Mouse (Mus musculus): ENCODE results near the gene Ash1l. TPM values are rescaled to one million over a fixed set of nuclear protein-coding genes. Genes with fewer than 3 reads are reported as not detected.
A peak's percentile ranks its signal among the peaks of the same experiment; 100 is the strongest.
"Not testable (repeated sequence)": the region's sequence is repeated elsewhere in the genome, so short reads cannot be mapped to it uniquely, and the experiment has no call there.

The Ash1l gene
- total and polyA plus RNA-seq, 3 experiments = 9.6 to 22.2 (median 12.8) TPM

GRCm38 (mm10) chr3:89077383-89077782 is 127.0 kb downstream of the Ash1l start:
- TF ChIP-seq NRF1 (IDR thresholded peaks at IDR 0.05; ENCODE audit: insufficient read depth, low read depth, low read length, poor library complexity, severe bottlenecking) = no peak
- no peak for TF ChIP-seq ZKSCAN1 (IDR thresholded peaks at IDR 0.05; ENCODE audit: low read depth, low read length)
- no peak for TF ChIP-seq SMC3 (IDR thresholded peaks at IDR 0.05; ENCODE audit: low read depth, low read length)
- TF ChIP-seq HCFC1 (IDR thresholded peaks at IDR 0.05; ENCODE audit: low read depth, low read length) = no peak
- no peak for TF ChIP-seq MAFK (IDR thresholded peaks at IDR 0.05; ENCODE audit: borderline replicate concordance, low read depth, low read length)
- no peak for TF ChIP-seq E2F4 (IDR thresholded peaks at IDR 0.05; ENCODE audit: borderline replicate concordance, low read depth, low read length)
- no peak for TF ChIP-seq GATA1 (IDR thresholded peaks at IDR 0.05; ENCODE audit: low read depth, low read length)
- TF ChIP-seq ETS1 (IDR thresholded peaks at IDR 0.05; ENCODE audit: low read depth, low read length) = no peak
- no peak for TF ChIP-seq GABPA (IDR thresholded peaks at IDR 0.05; ENCODE audit: low read depth, low read length)
- no peak for TF ChIP-seq RAD21 (IDR thresholded peaks at IDR 0.05; ENCODE audit: low read depth, low read length)
- TF ChIP-seq POLR2AphosphoS2 (IDR thresholded peaks at IDR 0.05; ENCODE audit: low read length) = no peak
- no peak for TF ChIP-seq ELF1 (IDR thresholded peaks at IDR 0.05; ENCODE audit: low read depth, low read length)
- H3K9ac ChIP-seq (ENCODE audit: control insufficient read depth, low read depth, low read length, poor library complexity, severe bottlenecking) = no peak overlapping the region
- peaks cover 0 to 30% of the 10 kb centered on the region in 2 experiments; a peak in 3 of 4 replicates for H3K36me3 ChIP-seq (ENCODE audit: control insufficient read depth in 1 of 2, insufficient read depth in 2 of 2, low read length in 2 of 2)
- DNase-seq (ENCODE audit: low read depth, low spot score) = no peak
- no peaks in the 10 kb centered on the region for H3K9me3 ChIP-seq (replicated peaks; ENCODE audit: insufficient read depth, low read length)
- no peaks in the 10 kb centered on the region for H3K27me3 ChIP-seq (ENCODE audit: control insufficient read depth in 1 of 2, insufficient read depth in 2 of 2, low read length in 2 of 2)
- H3K4me3 ChIP-seq (ENCODE audit: control insufficient read depth in 1 of 2, insufficient read depth in 1 of 2, low read depth in 2 of 2, low read length in 2 of 2) = no peak overlapping the region
- H3K4me1 ChIP-seq (ENCODE audit: control insufficient read depth in 1 of 2, insufficient read depth in 2 of 2, low read length in 2 of 2) = no peaks in the 10 kb centered on the region
- no peak overlapping the region for H3K27ac ChIP-seq (ENCODE audit: control insufficient read depth, low read depth, low read length)
- no peaks in the 10 kb centered on the region for H3K79me2 ChIP-seq (ENCODE audit: control insufficient read depth, insufficient read depth, low read length, poor library complexity)

DNA sequence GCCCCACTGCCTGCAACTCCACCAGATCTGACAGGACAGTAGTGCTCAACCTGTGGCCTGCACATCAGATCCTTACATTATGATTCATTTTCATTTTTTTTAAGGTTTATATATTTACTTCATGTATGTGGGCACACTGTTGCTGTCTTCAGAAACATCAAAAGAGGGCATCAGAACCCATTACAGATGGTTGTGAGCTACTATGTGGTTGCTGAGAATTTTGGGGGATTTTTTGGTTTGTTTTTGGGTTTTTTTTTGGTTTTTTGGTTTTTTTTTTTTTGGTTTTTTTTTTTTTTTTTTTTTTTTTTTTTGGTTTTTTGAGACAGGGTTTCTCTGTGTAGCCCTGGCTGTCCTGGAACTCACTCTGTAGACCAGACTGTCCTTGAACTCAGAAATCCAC is 131.9 kb downstream of the Ash1l start:
- not testable (repeated sequence) for H3K27ac ChIP-seq (ENCODE audit: control insufficient read depth, low read depth, low read length); H3K4me1 ChIP-seq (ENCODE audit: control insufficient read depth in 1 of 2, insufficient read depth in 2 of 2, low read length in 2 of 2); H3K9me3 ChIP-seq (replicated peaks; ENCODE audit: insufficient read depth, low read length); H3K9ac ChIP-seq (ENCODE audit: control insufficient read depth, low read depth, low read length, poor library complexity, severe bottlenecking); H3K79me2 ChIP-seq (ENCODE audit: control insufficient read depth, insufficient read depth, low read length, poor library complexity); DNase-seq (ENCODE audit: low read depth, low spot score); H3K27me3 ChIP-seq (ENCODE audit: control insufficient read depth in 1 of 2, insufficient read depth in 2 of 2, low read length in 2 of 2); H3K4me3 ChIP-seq (ENCODE audit: control insufficient read depth in 1 of 2, insufficient read depth in 1 of 2, low read depth in 2 of 2, low read length in 2 of 2)
- peak; percentile 80 for TF ChIP-seq ZNF384 (IDR thresholded peaks at IDR 0.05; ENCODE audit: low read depth, low read length)
- H3K36me3 ChIP-seq (ENCODE audit: control insufficient read depth in 1 of 2, insufficient read depth in 2 of 2, low read length in 2 of 2) = peaks cover 0 to 12% of the 10 kb centered on the region in 2 experiments; a peak in 3 of 4 replicates

- peaks cover 4 to 11% of the 10 kb centered on the region in 2 experiments for H3K36me3 ChIP-seq (ENCODE audit: control insufficient read depth in 1 of 2, insufficient read depth in 2 of 2, low read length in 2 of 2)
- peaks cover 1% of the 10 kb centered on the region for H3K79me2 ChIP-seq (ENCODE audit: control insufficient read depth, insufficient read depth, low read length, poor library complexity)
- H3K27ac ChIP-seq (ENCODE audit: control insufficient read depth, low read depth, low read length) = no peak overlapping the region
- DNase-seq (ENCODE audit: low read depth, low spot score) = no peak
- no peak overlapping the region for H3K4me3 ChIP-seq (ENCODE audit: control insufficient read depth in 1 of 2, insufficient read depth in 1 of 2, low read depth in 2 of 2, low read length in 2 of 2)
- no peaks in the 10 kb centered on the region for H3K9me3 ChIP-seq (replicated peaks; ENCODE audit: insufficient read depth, low read length)
- H3K9ac ChIP-seq (ENCODE audit: control insufficient read depth, low read depth, low read length, poor library complexity, severe bottlenecking) = no peak overlapping the region
- peaks cover under 1 to 20% of the 10 kb centered on the region in 2 experiments; a peak in 3 of 4 replicates for H3K4me1 ChIP-seq (ENCODE audit: control insufficient read depth in 1 of 2, insufficient read depth in 2 of 2, low read length in 2 of 2)
- no peaks in the 10 kb centered on the region for H3K27me3 ChIP-seq (ENCODE audit: control insufficient read depth in 1 of 2, insufficient read depth in 2 of 2, low read length in 2 of 2)
- TF ChIP-seq NRF1 (IDR thresholded peaks at IDR 0.05; ENCODE audit: insufficient read depth, low read depth, low read length, poor library complexity, severe bottlenecking) (no peak), GATA1 (IDR thresholded peaks at IDR 0.05; ENCODE audit: low read depth, low read length) (no peak), ZNF384 (IDR thresholded peaks at IDR 0.05; ENCODE audit: low read depth, low read length) (no peak), ELF1 (IDR thresholded peaks at IDR 0.05; ENCODE audit: low read depth, low read length) (no peak), BHLHE40 (IDR thresholded peaks at IDR 0.05; ENCODE audit: borderline replicate concordance, low read depth, low read length) (no peak), MYB (IDR thresholded peaks at IDR 0.05; ENCODE audit: low read depth, low read length) (no peak), TAL1 (IDR thresholded peaks at IDR 0.05; ENCODE audit: low read length) (no peak), MAFK (IDR thresholded peaks at IDR 0.05; ENCODE audit: borderline replicate concordance, low read depth, low read length) (no peak), ZMIZ1 (IDR thresholded peaks at IDR 0.05; ENCODE audit: low read depth, low read length) (no peak), ZKSCAN1 (IDR thresholded peaks at IDR 0.05; ENCODE audit: low read depth, low read length) (no peak), USF1 (IDR thresholded peaks at IDR 0.05; ENCODE audit: low read depth, low read length) (no peak)
These were observed 133.7 kb downstream of the Ash1l start for GRCm38 (mm10) chr3:89084133-89084532.
